Mouse (Mus musculus) thymus, adult 18-20 months (tissue): Measurements from ENCODE around the gene Gna11.
A peak's percentile ranks its signal among the peaks of the same experiment; 100 is the strongest.

Experiments
- DNase-seq, 2 experiments: peaks; one replicate each; pipeline ENCODE4 v3.0.0; 2022; ENCODE audit warnings: mixed read lengths in 2 of 2

Gene Gna11

DNA sequence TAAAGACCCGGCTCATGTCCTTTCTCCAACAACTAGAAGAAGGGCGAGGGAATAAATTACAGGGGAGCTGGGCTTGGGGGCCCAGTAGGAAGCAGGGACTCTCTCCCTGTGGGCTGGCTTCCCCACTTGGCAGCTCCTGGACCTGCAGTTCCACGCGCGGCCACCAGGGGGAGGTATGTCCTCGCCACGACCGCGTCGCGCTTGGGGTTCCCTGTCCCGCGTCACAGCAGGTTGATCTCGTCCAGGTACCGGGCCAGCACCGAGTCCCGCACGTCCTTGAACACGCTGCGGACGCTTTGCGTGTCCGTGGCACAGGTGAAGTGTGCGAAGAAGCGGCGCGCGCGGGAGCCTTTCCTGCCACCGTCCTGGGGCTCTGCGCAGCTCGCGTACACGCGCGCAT lies 42.3 kb downstream of the Gna11 start:
- peak; percentile 73 for DNase-seq

DNA sequence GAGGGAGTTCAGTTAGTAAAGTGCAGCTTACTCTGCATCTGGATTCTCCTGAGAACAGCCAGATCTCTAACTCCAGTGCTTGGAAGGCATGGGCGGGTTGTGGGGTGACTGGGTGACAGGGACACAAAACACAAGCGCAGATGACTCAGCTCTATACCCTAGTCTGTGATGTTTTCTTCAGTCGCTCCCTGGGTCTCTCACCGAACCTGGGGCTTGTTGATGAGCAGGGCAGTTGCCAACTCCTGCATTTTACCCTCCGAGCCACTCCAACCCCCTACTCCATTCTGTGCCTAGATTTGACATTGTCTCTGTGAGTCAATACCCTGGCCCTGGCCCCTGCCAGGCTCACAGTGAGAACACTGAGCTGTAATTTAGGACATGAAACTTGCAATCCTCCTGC lies 43.1 kb downstream of the Gna11 start:
- no peak for DNase-seq

DNA sequence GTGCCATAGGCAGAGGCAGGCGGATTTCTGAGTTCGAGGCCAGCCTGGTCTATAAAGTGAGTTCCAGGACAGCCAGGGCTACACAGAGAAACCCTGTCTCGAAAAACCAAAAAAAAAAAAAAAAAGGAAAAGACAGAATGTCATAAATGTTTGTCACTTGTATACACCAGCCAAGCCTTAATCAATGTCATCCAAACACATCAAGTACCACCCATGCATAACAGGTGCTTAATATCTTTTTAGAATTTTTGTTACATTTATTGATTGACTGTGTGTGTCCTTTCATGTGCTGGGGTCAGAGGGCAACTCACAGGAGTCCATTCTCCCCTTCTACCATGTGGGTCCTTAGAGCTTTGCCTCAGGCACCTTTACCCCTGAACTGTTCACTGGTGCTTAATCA lies 45.0 kb downstream of the Gna11 start, which contains the start of gene S1pr4:
S1pr4 (minus strand) TSS at position 101 of the 400 bp plus-strand sequence.
- no peak for DNase-seq

DNA sequence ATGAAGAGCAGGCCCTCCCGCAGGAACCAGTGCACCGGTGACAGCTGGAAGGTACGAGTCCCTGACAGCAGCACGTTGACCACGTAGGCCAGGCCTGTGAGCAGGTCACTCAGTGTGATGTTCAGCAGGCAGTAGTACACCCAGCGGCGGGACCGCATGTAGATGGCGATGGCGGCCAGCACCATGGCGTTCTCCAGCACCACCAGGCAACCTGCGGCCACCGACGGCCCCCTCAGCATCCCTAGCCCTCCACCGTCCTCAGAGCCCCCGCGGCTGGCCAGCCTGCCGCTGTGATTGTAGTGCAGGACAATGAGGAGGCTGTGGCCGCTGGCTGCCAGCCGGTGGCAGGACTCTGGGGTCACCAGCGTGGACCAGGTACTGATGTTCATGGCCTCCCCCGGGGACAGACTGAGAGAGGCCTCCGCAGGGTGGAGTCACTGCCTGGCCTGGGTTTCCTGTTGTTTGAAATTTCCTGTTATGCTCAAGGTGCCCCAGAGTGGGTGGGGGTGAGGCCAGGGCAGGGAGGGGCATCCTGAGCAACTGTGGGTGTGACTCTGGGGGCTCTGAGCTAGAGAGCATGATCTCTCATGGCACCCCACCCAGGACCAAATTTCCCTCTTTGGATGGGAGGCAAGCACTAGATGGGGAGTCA lies 45.6 kb downstream of the Gna11 start:
- peak; percentile 77 to 87 for DNase-seq

DNA sequence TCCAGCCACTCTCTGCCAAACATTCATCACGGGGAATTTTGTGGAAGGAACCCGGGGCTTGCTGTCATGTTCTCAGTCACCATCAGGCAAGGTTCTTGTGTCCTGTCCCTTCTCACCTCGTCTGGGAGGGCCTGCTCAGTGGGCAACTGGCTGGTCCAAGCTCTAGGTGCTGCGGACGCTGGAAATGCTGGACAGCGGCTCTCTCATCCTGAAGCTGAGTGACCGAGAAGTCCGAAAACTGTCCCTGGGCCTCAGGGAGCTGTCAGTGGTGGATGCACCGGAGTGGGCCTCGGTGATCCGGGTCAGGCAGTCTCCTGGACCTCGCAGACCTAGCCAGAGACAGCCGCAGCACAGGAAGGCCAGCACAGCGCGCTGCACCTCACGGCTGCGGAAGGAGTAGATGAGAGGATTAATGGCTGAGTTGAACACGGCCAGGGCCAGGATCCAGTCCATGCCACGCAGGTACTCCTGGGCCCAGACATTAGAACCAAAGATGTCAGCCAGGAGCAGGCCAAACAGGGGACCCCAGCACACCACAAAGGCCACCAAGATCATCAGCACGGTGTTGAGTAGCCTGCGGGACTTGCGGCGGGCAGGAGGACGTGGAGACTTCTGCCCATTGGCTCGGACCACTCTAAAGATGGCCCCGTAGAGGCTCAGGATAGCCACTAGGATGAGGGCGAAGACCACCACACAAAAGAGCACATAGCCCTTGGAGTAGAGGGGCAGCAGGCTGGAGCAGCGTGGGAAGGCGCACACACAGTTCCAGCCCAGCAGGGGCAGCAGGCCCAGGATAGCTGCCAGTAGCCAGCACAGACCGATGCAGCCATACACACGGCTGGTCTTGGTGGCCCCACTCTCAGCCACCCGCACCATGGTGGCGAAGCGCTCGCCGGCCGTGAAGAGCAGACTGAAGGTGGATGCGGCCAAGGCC lies 46.4 kb downstream of the Gna11 start:
- no peak for DNase-seq

DNA sequence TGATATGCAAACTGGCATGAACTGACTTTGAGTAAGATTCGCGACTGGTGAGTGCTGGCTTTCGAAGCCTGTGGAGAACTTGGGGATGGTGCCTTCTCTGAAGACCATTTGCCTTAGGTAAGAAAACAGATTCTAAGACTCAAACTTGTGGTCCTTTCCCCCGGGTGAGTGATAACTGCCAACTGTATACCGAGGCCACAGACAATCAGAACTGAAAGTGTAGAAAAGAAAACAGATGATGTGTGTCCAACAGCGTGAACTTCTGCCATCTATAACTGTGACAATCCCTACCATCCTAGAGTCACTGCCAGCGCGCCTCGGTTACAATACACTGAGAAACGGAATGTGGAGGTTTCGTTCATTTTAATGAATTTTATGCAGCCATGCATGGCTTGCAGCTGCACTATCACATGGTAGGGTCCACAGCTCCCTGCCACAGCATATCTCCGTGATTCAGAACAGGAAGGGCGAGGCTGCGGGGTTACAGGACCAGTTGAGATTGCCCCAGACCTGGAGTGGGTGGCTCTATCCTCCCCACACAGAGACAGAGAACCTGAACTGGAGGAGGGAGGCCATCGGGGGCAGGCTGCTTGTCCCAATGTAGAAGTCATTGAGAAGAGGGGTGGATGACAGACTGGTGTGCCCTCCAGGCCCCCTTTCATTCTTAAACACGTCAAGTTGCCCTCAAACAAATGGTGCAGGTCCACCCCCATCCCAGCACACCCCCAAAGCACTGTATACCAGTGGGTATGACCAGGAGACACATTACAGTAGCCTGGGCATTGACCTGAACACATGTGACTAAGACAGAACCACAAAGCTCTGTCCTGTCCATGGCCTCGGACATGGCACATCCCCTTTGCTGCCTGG lies 47.4 kb downstream of the Gna11 start:
- DNase-seq, result no peak

DNA sequence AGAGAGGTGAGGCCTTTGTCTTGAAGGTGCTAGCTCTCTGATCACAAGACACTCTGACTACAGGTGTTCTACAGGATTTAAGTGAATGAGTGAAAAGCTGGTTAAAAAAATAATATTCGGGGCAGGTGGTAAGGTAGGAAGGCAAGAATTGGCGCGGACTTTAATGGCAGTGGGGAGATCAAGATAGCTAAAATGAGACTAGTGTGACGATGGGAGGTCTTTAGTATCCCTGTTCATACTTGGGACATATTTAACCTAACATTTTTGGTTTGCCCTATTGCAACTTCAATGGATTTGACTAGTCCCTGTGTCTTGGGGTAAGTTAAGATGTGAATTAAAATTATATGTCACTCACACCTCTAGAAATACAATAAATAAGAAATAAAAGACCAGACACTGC lies 48.0 kb downstream of the Gna11 start:
- no peak for DNase-seq

DNA sequence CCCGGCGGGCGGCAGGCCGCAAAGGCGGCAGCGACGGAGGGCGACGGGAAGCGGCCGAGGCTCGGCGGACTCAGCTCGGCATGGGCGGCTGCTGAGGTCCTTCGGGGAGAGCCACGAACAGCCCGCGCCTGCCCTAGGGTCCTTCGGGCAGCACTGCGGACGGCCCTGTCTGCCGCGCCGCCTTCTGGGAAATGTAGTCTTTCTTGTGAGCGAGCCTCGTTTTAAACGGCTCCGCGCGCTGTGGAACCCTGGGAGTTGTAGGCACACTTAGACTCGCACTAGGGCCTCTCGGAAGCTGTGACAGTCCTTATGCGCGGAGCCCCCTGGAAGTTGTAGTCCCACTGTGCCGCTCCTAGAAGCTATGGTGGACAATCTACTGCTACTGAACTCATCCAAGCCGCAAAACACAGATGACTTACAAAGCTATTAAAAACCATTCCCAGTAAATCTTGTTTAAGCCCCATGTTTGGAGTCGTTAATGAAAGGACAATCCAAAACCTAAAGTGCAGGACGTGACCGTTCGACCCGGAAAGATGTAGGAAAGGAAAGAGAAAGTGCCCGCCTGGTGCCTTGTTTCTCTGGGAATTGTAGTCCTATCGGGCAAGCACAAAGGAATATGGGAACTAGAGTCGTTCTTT lies 48.6 kb downstream of the Gna11 start, which contains the start of gene Ncln:
Ncln (minus strand) TSS at position 129 of the 638 bp plus-strand sequence.
- DNase-seq, result peak; percentile 97

DNA sequence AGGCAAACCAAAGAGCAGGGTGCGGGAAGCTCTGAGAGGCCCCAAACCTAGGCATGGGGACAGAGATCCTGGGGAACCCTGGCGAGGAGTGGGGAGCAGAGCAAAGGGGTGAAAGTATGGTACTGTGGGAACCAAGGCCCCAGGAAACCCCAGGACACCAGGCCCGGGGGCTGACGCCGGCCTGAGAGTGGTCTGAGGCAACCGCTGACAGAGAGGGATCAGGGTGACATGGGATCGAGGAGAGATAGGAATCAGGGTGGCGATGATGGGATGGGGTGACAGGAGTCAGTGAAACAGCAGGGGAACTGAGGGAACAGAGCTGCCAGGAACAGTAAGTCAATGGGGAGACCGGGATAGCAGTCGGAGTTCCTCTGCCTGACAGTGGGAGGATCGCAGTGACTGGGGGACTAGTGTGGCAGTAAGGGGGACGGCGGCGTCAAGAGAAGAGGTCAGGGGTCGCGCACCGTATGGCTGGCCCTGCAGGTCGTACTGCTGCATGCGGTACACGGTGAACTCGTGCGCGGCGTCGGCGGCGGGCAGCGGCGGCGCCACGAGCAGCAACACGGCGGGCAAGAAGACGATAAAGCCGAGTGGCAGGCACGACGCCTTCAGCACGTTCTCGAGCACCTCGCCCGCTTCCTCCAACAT lies 49.2 kb downstream of the Gna11 start:
- DNase-seq, result no peak

DNA sequence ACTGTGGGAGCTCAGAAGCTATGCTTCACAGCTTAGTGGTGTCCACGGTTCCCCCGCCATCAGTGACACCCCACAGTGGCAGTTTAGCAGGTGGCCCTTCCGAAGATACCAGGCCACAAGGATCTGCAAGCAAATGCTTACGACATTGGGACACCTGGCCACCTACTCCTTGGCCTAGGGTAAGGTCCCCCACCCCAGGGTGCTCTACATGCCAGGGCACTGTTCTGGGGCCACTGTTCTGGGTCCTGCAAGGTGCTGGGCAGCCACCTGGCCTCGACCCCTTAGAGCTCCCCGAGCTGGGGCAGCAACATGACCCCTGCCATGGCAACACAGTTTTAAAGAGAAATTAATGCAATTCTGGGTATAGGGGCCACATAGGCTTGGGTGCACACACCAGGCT lies 49.8 kb downstream of the Gna11 start:
- no peak for DNase-seq

DNA sequence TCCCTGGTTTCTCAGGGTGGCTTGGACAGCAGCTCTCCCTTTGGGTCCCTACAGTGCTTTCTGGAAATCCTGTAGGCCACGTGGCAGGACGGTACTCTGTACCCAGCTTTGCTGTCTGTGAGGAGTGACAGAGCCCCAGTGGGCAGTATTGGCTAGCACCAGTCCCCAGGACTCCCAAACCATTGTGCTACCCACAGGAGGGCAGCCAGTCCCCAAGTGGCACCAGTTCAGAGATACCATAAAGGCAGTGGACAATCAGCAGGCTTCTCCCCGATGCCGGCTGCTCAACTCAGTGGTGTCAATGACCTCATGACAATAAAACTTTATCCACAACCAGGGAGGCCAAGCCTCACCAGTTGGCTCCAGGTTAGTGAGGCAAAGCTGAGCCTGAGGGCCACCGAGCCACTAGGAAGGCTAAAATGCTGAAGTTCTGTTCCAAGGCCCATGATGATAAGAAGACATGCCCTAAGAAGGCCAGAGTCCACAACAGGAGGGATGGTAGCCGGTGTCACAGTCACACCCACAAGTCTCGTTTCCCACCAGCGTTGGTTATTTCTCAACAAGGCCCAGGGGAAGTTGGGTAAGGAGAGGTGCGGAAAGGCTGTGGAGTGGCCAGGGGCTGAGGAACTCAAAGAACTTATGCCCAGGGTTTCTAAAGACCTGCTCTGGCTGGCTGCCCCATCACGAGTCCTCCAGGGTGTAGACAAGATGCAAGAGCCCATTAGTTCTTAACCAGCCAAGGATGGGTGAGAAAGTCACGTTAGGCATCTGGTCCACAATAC lies 50.5 kb downstream of the Gna11 start:
- DNase-seq, result no peak

DNA sequence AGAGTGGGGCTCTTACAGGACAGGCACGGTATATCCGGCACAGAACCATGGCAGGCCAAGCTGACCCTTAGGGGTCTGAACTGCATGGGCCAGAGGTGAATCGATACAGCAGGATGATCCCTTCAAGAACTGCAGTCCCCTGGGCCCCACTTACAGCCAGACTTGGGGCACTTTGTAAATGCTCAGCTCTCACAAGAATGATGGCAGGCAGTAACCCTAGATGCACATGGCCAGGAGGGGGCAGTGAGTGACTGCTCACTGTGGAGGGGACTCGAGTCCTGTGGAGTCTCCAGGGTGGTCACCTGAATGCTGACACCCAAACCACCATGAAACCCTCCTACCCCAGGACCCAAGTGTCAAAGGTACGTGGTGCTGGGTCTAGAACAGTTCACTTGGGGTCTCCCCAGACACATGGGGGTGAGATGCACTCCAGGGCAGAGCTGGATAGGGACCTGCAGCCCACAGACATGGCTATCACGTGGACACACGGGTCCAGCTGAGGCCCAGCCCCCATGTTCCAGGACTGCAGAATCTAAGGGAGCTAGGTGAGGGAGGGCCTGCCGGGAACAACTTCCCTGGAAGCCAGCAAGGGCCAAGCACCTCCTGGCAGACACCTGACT lies 51.3 kb downstream of the Gna11 start:
- DNase-seq, result no peak

DNA sequence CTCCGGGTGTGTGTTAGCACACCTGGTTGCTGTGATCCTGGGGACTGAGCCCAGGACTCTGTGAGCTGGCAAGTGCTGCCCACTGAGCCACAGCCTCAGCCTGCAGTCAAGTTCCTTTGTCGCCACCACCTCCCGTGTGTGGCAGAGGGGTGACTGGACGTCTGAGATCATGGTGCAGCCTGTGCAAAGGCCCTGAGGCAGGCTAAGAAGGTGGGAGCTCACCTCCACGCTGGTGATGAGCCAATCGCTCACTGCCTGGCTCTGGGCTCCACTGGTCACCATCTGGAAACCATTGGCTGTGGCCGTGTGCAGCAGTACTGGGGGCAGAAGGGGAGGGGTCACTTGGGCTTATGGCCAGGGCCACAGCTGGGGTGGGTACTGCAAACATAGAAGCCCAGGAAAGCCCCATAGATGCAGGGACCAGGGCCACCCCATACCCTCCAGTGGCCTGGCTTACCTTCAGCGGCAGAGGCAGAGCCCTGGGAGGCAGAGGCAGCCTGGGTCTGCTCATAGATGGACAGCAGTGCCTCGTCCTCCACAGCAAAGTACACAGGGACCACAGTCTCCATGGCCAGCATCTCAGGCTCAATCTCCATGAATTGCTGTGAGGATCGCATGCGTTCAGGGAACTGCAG lies 52.3 kb downstream of the Gna11 start:
- DNase-seq, result no peak

DNA sequence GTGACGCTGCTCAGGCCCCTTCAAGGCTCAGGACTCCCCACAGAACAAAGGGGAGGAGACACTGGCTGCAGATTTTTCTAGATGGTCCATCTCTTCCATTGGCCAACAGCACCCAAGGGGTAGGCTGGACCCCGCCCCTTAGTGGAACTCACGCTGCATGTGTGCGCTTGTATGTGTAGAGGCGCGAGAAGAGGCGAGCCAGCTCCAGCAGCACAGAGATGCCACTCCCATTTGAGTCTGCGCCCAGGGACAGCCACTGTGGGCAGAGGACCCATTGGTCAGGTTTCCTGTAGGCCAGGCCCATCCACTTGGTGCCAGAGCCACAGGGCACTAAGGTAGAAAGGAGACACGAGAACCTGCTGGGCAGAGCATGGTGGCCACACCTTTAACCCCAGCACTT lies 54.0 kb downstream of the Gna11 start:
- DNase-seq, result no peak

DNA sequence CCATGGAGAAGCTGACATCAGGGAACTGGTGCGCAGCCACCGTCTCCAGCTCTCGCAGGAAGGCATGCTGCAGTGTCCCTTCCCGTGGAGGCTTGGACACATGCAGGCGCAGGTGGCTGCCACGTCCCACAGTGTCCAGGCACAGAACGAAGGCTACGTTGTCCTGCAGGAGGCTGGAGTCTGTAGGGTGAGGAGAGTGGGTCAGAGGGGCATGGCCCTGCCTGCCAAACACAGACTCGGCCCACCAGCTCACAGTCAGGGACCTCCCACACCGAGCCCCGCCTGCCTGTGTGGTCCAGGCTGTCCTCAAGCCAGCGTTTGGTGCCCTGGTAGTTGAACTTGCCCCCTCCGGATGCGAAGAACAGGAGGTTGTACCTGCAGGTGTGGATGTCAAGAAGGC lies 55.0 kb downstream of the Gna11 start:
- no peak for DNase-seq

DNA sequence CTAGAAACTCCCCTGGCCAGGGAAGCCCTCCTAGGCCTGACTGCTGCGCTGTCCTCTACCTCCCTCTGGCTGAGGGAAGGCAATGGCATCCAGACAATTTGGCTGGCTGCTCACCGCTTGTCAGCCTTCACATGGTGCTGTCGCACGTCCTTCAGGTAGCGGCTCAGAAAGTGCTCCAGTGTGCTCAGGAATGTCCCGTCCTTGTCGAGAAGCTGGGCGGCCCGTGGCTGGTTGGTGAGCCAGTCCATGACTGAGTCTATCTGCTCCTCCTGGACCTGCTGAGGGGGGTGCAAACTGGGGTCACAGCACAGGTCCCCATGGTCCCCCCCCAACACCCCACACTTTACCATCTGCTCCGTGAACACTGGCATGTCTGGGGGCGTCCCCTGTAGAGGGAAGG lies 56.9 kb downstream of the Gna11 start:
- DNase-seq, result no peak

DNA sequence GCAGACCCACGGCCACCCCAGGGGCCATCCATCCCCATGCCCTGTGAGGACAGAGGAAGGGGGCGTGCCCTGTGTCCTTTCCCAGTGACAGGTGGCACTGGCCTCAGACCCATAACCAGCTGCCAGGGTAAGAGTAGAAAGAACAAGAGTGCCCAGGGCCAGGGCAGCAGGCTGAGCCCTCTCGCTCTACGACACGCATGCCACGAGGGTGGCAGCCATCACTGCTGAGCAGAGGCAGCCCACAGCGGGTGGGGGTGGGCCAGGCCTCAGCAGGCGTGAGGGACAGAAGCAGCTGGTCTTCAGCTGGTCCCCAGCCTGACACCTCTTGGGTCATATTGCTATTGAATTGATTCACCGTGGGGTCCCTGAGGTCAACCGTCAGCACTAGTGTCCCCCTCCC lies 58.5 kb downstream of the Gna11 start:
- DNase-seq, result no peak

DNA sequence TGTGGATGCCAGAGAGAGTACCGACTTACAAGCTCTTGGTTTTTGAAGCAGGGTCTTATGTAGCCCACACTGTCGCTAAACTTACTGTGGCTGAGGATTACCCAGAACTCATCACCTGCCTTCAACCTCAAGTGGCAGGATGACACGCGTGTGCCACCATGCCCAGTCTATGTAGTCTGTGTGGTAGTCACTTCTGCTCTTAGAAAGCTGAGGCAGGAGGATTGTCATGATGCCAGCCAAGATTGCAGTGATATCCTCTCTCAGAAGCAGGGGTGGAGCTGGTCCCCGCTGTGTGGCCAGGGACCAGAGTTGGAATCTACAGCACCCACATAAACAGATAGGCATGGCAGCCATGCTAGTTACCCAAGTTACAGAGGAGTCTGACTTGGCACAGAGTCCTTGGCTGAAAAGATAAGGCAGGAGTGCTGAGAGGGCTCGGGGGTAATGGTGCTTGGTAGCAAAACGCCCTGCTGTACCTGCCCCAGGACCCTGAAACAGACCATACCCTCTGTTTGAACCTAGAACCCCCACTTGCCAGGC lies 59.4 kb downstream of the Gna11 start:
- no peak for DNase-seq

DNA sequence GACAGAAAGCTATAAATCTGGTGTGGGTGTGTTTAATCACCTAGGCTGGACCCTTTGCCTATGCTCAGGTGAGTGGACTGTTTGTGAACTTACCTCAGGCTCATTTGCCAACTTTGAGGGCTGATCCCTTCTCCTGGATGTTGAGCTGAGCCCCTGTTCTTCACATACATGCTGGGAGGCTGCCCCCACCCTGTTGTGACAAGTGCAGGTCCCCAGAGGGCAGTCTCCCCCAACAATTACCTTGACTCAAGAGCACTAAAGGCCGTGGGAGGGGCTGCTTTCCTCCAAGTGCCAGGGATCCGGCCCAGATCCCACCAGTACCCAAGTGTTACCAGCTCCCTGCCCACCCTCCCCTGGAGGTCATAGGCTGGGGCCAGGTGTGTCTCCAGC lies 59.9 kb downstream of the Gna11 start:
- no peak for DNase-seq

DNA sequence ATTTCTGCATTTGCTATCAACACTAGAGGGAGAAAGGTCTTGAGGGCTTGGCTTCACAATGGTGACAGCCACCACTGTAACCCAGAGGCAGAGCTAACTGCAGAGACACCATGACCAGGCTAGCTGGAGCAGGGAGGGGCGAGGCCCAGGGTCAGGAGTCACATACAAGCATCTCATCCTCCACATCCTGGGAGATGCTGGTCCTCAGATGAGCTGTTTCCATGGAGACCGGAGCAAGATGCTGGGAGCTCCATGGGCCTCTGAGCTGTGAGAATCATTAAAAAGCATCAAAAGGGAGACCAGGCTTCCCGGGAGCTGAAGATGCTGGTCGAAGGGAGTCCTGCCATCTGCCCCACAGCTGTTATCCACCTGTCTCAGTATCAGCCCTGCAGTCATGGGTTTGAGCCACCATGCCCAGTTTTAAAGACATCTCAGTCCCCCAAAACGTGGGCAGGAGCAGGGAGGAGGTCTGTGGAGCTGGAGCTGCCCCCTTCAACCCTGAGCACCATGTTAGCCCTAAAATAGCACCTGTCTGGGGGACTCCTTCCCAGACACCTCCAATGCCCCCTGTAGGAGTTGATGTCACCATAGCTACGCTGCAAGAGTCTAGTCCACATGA lies 60.4 kb downstream of the Gna11 start:
- no peak for DNase-seq
